8 mouse cellular contexts compared by ENCODE assay signal in the genomic region with DNA sequence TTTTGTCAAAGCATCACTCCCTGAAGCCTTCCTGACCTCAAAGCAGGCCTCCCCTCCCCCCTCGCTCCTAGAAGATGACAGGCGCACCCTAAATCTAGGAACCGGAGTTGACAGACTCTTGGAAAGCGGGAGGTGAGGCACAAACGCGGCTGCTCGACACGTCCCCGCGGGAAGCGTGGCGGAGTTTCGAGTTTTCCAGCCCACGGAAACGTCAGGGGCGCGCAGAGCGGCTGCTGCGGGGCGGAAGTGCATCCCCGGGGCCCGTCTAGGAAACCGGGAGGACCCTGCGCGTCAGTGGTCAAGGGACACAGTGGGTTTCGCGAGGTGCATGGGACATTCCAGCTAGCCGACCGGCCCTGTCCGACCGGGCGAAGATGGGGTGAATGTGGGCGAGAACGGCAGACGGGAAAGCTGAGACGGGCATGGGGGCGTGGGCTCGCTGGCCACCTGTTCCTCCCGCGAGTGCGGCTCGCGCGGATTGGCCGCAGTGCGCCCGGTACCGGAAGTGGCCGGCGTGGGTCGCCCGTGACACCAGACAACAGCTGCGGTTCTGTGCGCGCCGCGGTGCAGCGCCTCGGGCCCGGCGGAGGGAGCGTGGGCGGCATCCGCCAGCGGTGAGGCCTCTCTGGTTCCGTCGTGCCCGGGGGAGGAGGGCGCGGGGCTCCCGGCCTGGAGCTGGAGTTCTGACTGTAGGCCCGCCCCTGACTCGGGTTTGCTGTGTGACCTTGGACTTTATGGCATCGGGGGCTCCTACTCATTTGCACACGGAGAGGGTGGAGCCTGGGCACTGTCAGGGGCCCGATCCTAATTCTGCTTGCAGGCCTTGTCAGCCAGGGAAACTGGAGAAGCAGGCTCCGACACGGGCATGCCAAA. TPM values are rescaled to one million over a fixed set of nuclear protein-coding genes. Genes with fewer than 3 reads are reported as not detected.
DNase-seq lines count a peak whose midpoint lies in the region; ATAC-seq and TF ChIP-seq lines count a peak whose summit lies in the region.

A gene (plus strand): TSS at position 274 of the 873 bp plus-strand sequence.

- peak within 1 kb of the TSS; percentile 71 for H3K4me3 ChIP-seq in hindbrain, embryonic 16.5 days (ENCODE audit: low read length)
- peak within 1 kb of the TSS; percentile 72 for H3K4me3 ChIP-seq in left cerebral cortex, adult 2 months
- peak within 1 kb of the TSS; percentile 56 for H3K4me3 ChIP-seq in macrophage (ENCODE audit: inconsistent target)

- no peaks in the 10 kb centered on the region for H3K36me3 ChIP-seq in hindbrain, embryonic 16.5 days (ENCODE audit: control insufficient read depth, insufficient read depth, low read length)
- H3K36me3 ChIP-seq in macrophage (ENCODE audit: inconsistent target), result no peaks in the 10 kb centered on the region

- H3K27me3 ChIP-seq in hindbrain, embryonic 16.5 days (replicated peaks; ENCODE audit: control insufficient read depth, insufficient read depth, low read length), result no peaks in the 10 kb centered on the region

- H3K4me1 ChIP-seq in hindbrain, embryonic 16.5 days (ENCODE audit: control insufficient read depth, insufficient read depth, low read depth, low read length), result peaks cover 10% of the 10 kb centered on the region

- peak within 1 kb of the TSS; percentile 82 for H3K27ac ChIP-seq in hindbrain, embryonic 16.5 days (ENCODE audit: low read depth, low read length)
- H3K27ac ChIP-seq in left cerebral cortex, adult 2 months, result peak within 1 kb of the TSS; percentile 93
- peak within 1 kb of the TSS; percentile 28; the same call in 1 of the 2 replicates for H3K27ac ChIP-seq in macrophage

- ATAC-seq in hindbrain, embryonic 16.5 days, result peak; percentile 94

- peak; percentile 83 for DNase-seq in T-cell, adult 2 months (ENCODE audit: low spot score)
- peak; percentile 49 to 79 for DNase-seq in cerebellum, postnatal 4 days (ENCODE audit: low spot score in 2 of 2)
- DNase-seq in gastrocnemius, adult 18-20 months (ENCODE audit: low spot score), result peak; percentile 79
- DNase-seq in left cerebral cortex, adult 2 months (ENCODE audit: extremely low spot score in 1 of 2, low spot score in 2 of 2), result peak; percentile 84 to 87
- DNase-seq in right cerebral cortex, adult 18-20 months, result peak; percentile 89
- DNase-seq in urinary bladder, adult 2 months (ENCODE audit: low spot score), result peak; percentile 74

- H3K9ac ChIP-seq in hindbrain, embryonic 16.5 days (ENCODE audit: low read depth, low read length), result peak within 1 kb of the TSS; percentile 83

- TF ChIP-seq CTCF in left cerebral cortex, adult 2 months (IDR thresholded peaks at IDR 0.05), result no peak

- under 1% methylated on average over 73 of the region's 78 CpGs for WGBS in hindbrain, embryonic 16.5 days
- WGBS in macrophage (ENCODE audit: missing documents), result 2% methylated on average over 74 of the region's 78 CpGs

- intact Hi-C loops in left cerebral cortex, adult 2 months (cut with DNase I), result loop anchor here (5.0 kb wide), 1 partner anchor 352 kb away; a partner anchor contains a TSS

- peak within 1 kb of the TSS; percentile 74 for H3K4me2 ChIP-seq in hindbrain, embryonic 16.5 days (ENCODE audit: low read length)

- H3K9me3 ChIP-seq in hindbrain, embryonic 16.5 days (ENCODE audit: control insufficient read depth, low read length), result no peaks in the 10 kb centered on the region

- H3K79me2 ChIP-seq in macrophage (ENCODE audit: inconsistent target), result peaks cover 4% of the 10 kb centered on the region; the same call in 1 of the 2 replicates

RNA-seq across cellular contexts. Expression of the gene that starts here (rescaled TPM):
- total RNA-seq in gastrocnemius, adult 18-20 months (2021), result 10 to 100 TPM; 12.0 to 13.0 TPM
- 16.4 and 17.1 TPM in 2 replicates for polyA plus RNA-seq in hindbrain, embryonic 16.5 days (2015; fragmentation: Nextera tagmentation; extraction: Ambion mirVana)
- 10 to 100 TPM; 18.2 to 19.5 TPM for total RNA-seq in left cerebral cortex, adult 2 months (2021)
- 10 to 100 TPM in 8 of 26 experiments, 1 to 10 TPM in 16, under 1 TPM in 2; 0.58 to 21.9 (median 5.1) TPM for total RNA-seq in macrophage (2018; cell fraction: chromatin; rRNA removed)
- total RNA-seq in macrophage (2018; cell fraction: cytosol; rRNA removed), result 1 to 10 TPM in 21 of 26 experiments, under 1 TPM in 5; 0.61 to 5.6 (median 3.6) TPM
- 10 to 100 TPM in 7 of 26 experiments, 1 to 10 TPM in 14, under 1 TPM in 3, not detected in 2; 0.64 to 16.7 (median 3.8) TPM for total RNA-seq in macrophage (2018; cell fraction: nucleus; rRNA removed)
- polyA plus RNA-seq in macrophage (2018), result 3.6 to 4.3 TPM (median 3.6 TPM) in 3 replicates
- 5.8 and 6.5 TPM in 2 replicates for polyA plus RNA-seq in urinary bladder, adult 2 months (2012; rRNA removed)

Comparison
In these comparisons a context has a peak if more than half of its experiments do, and no peak if none do; other contexts are left out.
1. Peak in every context shown above with its lines: DNase-seq, ATAC-seq, H3K4me3 ChIP-seq and H3K27ac ChIP-seq.
2. H3K27ac ChIP-seq: peak in every context shown above with its lines; median percentile 93 in left cerebral cortex, adult 2 months; 82 in hindbrain, embryonic 16.5 days; 28 in macrophage.